Mouse (Mus musculus): ENCODE data around the gene Dus3l. TPM values are rescaled to one million over a fixed set of nuclear protein-coding genes. Genes with fewer than 3 reads are reported as not detected.

Dus3l gene
- polyA plus RNA-seq, 1 experiment from 2014 or later, result 41.9 TPM

DNA sequence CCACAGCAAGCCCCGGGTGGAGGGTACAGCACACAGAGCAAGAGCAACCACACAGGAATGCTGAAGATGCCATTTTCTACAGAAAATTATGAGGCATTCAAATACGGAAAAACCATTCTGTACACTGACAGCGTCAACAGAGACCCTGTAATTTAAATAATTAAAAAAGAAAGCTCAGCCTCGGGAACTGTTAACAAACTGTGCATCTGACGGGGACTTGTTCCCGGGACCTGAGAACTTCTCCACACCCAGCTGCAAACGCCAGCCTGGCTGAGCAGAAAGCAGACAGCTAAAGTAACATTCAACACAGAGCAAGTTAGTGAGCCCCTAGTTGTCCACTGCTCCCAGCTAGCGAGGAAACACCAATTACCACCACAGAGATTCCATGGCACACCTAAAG is 37.5 kb downstream of the Dus3l start:
- peaks cover 5% of the 10 kb centered on the region; the same call in 1 of the 2 replicates for H3K4me1 ChIP-seq (ENCODE audit: control insufficient read depth, insufficient read depth, low read length)
- no peaks in the 10 kb centered on the region for H3K36me3 ChIP-seq (ENCODE audit: control insufficient read depth, insufficient read depth, low read length)
- WGBS, result 76% methylated on average over 8 of the region's 8 CpGs
- no peaks in the 10 kb centered on the region for H3K27me3 ChIP-seq (ENCODE audit: control insufficient read depth, insufficient read depth, low read length)
- ATAC-seq (ENCODE audit: insufficient read depth, low FRiP score), result no peak
- no peak overlapping the region for H3K4me2 ChIP-seq (ENCODE audit: low read depth, low read length)
- H3K4me3 ChIP-seq (replicated peaks; ENCODE audit: low read length), result no peak overlapping the region
- no peak overlapping the region for H3K9ac ChIP-seq (ENCODE audit: low read length)
- no peak overlapping the region for H3K27ac ChIP-seq (ENCODE audit: low read length)
- no peaks in the 10 kb centered on the region for H3K9me3 ChIP-seq (replicated peaks; ENCODE audit: control insufficient read depth, low read length)

DNA sequence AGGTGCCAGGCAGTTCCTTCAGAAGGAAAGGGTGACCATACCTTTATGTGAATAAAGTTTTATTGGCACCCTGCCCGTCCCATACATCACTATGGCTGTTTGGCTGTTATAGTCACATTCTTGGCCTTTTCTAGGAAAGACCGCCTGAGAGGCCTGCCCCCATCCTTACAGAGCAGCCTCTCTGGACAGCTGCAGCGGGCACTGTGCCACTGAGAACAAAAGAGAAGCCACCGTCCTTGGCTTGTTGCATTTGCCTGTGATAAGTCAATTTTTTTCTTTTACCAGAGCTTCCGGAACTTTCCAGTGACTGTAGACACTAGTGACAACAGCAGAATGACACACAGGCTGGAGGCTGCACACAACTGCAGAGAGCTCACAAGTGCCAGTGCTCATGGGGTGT is 40.4 kb downstream of the Dus3l start:
- no peak overlapping the region for H3K4me2 ChIP-seq (ENCODE audit: low read depth, low read length)
- H3K36me3 ChIP-seq (ENCODE audit: control insufficient read depth, insufficient read depth, low read length), result no peaks in the 10 kb centered on the region
- no peak overlapping the region for H3K27ac ChIP-seq (ENCODE audit: low read length)
- no peak overlapping the region for H3K9ac ChIP-seq (ENCODE audit: low read length)
- WGBS, result 71% methylated on average over 5 of the region's 5 CpGs
- no peaks in the 10 kb centered on the region for H3K27me3 ChIP-seq (ENCODE audit: control insufficient read depth, insufficient read depth, low read length)
- ATAC-seq (ENCODE audit: insufficient read depth, low FRiP score), result no peak
- H3K9me3 ChIP-seq (replicated peaks; ENCODE audit: control insufficient read depth, low read length), result no peaks in the 10 kb centered on the region
- H3K4me1 ChIP-seq (ENCODE audit: control insufficient read depth, insufficient read depth, low read length), result peaks cover 8% of the 10 kb centered on the region
- no peak overlapping the region for H3K4me3 ChIP-seq (replicated peaks; ENCODE audit: low read length)

- ATAC-seq (ENCODE audit: insufficient read depth, low FRiP score), result no peak
- no peaks in the 10 kb centered on the region for H3K36me3 ChIP-seq (ENCODE audit: control insufficient read depth, insufficient read depth, low read length)
- whole genome bisulfite sequencing, result 81% methylated on average over 1 of the region's 1 CpGs
Observed at GRCm38 (mm10) chr17:56805784-56806183, 41.2 kb downstream of the Dus3l start.

DNA sequence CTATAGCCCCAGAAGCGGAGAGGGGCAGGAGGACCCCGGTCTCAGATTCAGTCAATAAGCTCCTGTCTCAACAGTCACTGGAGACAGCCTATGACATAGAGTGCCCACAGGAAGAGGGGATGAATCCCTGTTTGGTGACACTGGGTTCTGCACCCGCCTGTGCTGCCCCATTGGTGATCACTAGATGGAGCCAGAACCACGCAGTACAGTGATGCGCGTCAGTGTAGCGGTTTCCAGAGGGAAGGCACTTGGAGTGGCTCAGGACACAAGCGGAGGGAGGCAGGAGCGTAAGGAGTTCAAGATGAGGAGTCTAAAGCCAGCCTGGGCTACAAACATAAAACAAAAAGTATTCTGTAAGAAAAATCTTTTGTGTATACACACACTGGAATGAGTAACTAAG is 44.0 kb downstream of the Dus3l start:
- no peaks in the 10 kb centered on the region for H3K36me3 ChIP-seq (ENCODE audit: control insufficient read depth, insufficient read depth, low read length)
- no peak overlapping the region for H3K9ac ChIP-seq (ENCODE audit: low read length)
- H3K4me2 ChIP-seq (ENCODE audit: low read depth, low read length), result no peak overlapping the region
- no peaks in the 10 kb centered on the region for H3K27me3 ChIP-seq (ENCODE audit: control insufficient read depth, insufficient read depth, low read length)
- no peak overlapping the region for H3K27ac ChIP-seq (ENCODE audit: low read length)
- H3K4me1 ChIP-seq (ENCODE audit: control insufficient read depth, insufficient read depth, low read length), result peaks cover 20% of the 10 kb centered on the region
- H3K4me3 ChIP-seq (replicated peaks; ENCODE audit: low read length), result no peak overlapping the region
- peak; percentile 74; the same call in 1 of the 2 replicates for ATAC-seq (ENCODE audit: insufficient read depth, low FRiP score)
- H3K9me3 ChIP-seq (replicated peaks; ENCODE audit: control insufficient read depth, low read length), result no peaks in the 10 kb centered on the region
- WGBS, result 9% methylated on average over 9 of the region's 9 CpGs

More at GRCm38 (mm10) chr17:56805784-56806183, 41.2 kb downstream of the Dus3l start:
- H3K9ac ChIP-seq (ENCODE audit: low read length), result no peak overlapping the region
- no peaks in the 10 kb centered on the region for H3K9me3 ChIP-seq (replicated peaks; ENCODE audit: control insufficient read depth, low read length)
- H3K27me3 ChIP-seq (ENCODE audit: control insufficient read depth, insufficient read depth, low read length), result no peaks in the 10 kb centered on the region
- H3K4me1 ChIP-seq (ENCODE audit: control insufficient read depth, insufficient read depth, low read length), result peaks cover 16% of the 10 kb centered on the region
- no peak overlapping the region for H3K4me2 ChIP-seq (ENCODE audit: low read depth, low read length)
- H3K4me3 ChIP-seq (replicated peaks; ENCODE audit: low read length), result no peak overlapping the region
- no peak overlapping the region for H3K27ac ChIP-seq (ENCODE audit: low read length)

- no peak overlapping the region for H3K9ac ChIP-seq (ENCODE audit: low read length)
Observed at GRCm38 (mm10) chr17:56810245-56810644, 45.7 kb downstream of the Dus3l start.

DNA sequence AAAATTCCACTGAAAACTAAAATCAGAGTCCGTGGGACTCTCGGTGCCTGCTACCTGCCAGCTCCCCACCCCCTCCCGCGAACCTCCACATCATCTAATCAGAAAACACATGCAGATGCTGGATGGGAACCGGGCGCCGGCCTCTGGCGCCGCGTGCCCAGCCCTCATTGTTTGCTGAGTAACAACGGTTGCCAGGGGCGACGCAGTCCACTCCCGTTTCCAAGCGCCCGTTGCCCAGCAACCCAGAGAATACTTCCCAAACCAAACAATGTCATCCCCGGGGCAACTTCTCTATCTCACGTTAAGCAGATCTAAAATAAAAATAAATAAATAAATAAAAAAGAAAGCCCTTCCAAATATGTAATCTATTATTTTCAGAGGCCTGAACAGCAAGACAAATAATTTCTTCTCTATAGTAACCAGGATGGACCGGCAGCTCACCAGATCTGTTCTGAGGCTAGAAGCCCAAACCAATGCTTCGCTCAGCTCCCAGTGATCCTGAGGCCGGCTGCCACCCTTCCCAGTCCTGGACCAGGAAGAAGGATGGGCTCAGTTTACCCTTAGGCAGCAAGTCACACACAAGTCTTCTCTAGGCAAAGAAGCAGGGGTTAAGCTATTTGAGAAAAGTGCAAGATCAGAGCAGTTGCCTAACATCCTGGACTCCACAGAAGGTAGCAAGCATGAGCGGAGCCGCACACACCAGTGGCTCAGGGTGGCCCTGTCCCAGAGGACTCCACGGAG is 49.9 kb downstream of the Dus3l start:
- peak; percentile 45; the same call in 1 of the 2 replicates for ATAC-seq (ENCODE audit: insufficient read depth, low FRiP score)
- H3K4me1 ChIP-seq (ENCODE audit: control insufficient read depth, insufficient read depth, low read length), result peaks cover 21% of the 10 kb centered on the region
- 14% methylated on average over 24 of the region's 24 CpGs for WGBS
- H3K27ac ChIP-seq (ENCODE audit: low read length), result peak overlapping the region; percentile 65
- 0 out of 2 replicates have a peak overlapping the region, but pooled peaks have one; percentile 8 for H3K9ac ChIP-seq (ENCODE audit: low read length)
- H3K27me3 ChIP-seq (ENCODE audit: control insufficient read depth, insufficient read depth, low read length), result no peaks in the 10 kb centered on the region
- H3K4me2 ChIP-seq (ENCODE audit: low read depth, low read length), result no peak overlapping the region
- no peaks in the 10 kb centered on the region for H3K9me3 ChIP-seq (replicated peaks; ENCODE audit: control insufficient read depth, low read length)
- no peaks in the 10 kb centered on the region for H3K36me3 ChIP-seq (ENCODE audit: control insufficient read depth, insufficient read depth, low read length)
- no peak overlapping the region for H3K4me3 ChIP-seq (replicated peaks; ENCODE audit: low read length)

More at GRCm38 (mm10) chr17:56810245-56810644, 45.7 kb downstream of the Dus3l start:
- Histone ChIP-seq H3K4me3 (replicated peaks; ENCODE audit: low read length) (no peak overlapping the region), H3K9me3 (replicated peaks; ENCODE audit: control insufficient read depth, low read length) (no peaks in the 10 kb centered on the region), H3K27ac (ENCODE audit: low read length) (peak overlapping the region; percentile 48), H3K4me1 (ENCODE audit: control insufficient read depth, insufficient read depth, low read length) (peaks cover 18% of the 10 kb centered on the region), H3K4me2 (ENCODE audit: low read depth, low read length) (no peak overlapping the region), H3K27me3 (ENCODE audit: control insufficient read depth, insufficient read depth, low read length) (no peaks in the 10 kb centered on the region), H3K36me3 (ENCODE audit: control insufficient read depth, insufficient read depth, low read length) (no peaks in the 10 kb centered on the region)
- peak; percentile 74 for ATAC-seq (ENCODE audit: insufficient read depth, low FRiP score)
- 3% methylated on average over 3 of the region's 3 CpGs for WGBS

GRCm38 (mm10) chr17:56815057-56815345 is 50.4 kb downstream of the Dus3l start:
- H3K4me1 ChIP-seq (ENCODE audit: control insufficient read depth, insufficient read depth, low read length), result peaks cover 18% of the 10 kb centered on the region
- H3K27ac ChIP-seq (ENCODE audit: low read length), result peak overlapping the region; percentile 65
- H3K9me3 ChIP-seq (replicated peaks; ENCODE audit: control insufficient read depth, low read length), result no peaks in the 10 kb centered on the region
- H3K27me3 ChIP-seq (ENCODE audit: control insufficient read depth, insufficient read depth, low read length), result no peaks in the 10 kb centered on the region
- no peak overlapping the region for H3K4me3 ChIP-seq (replicated peaks; ENCODE audit: low read length)
- H3K36me3 ChIP-seq (ENCODE audit: control insufficient read depth, insufficient read depth, low read length), result no peaks in the 10 kb centered on the region
- H3K4me2 ChIP-seq (ENCODE audit: low read depth, low read length), result no peak overlapping the region
- H3K9ac ChIP-seq (ENCODE audit: low read length), result 0 out of 2 replicates have a peak overlapping the region, but pooled peaks have one; percentile 8
- WGBS, result 55% methylated on average over 3 of the region's 3 CpGs
- ATAC-seq (ENCODE audit: insufficient read depth, low FRiP score), result no peak

DNA sequence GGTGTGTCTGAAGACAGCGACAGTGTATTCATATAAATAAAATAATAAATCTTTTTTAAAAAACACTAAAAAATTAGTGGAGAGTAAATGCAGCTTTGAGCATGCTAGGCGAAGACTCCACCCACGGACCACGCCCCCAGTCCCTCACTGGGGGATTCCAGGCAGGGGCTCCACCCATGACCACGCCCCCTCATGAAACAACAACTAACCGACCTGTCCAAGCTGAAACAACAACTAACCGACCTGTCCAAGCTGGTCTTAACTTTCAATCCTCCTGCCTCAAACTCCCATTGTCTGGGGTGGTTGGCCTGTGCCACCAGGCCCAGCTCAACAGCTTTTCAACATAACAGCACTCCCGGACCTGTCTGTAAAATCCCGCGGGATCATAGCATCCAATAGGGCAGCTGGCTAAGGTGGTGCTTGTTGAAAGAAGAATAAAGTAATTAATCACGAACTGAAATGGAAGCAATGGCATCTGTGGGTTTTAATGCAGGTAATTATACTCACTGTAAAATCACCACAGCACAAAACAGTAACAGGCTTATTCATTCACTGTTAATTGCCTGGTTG is 53.6 kb downstream of the Dus3l start:
- Histone ChIP-seq H3K4me2 (ENCODE audit: low read depth, low read length) (peak overlapping the region; percentile 19; the same call in 1 of the 2 replicates), H3K27ac (ENCODE audit: low read length) (peak overlapping the region; percentile 51)
- 33% methylated on average over 11 of the region's 11 CpGs for WGBS

DNA sequence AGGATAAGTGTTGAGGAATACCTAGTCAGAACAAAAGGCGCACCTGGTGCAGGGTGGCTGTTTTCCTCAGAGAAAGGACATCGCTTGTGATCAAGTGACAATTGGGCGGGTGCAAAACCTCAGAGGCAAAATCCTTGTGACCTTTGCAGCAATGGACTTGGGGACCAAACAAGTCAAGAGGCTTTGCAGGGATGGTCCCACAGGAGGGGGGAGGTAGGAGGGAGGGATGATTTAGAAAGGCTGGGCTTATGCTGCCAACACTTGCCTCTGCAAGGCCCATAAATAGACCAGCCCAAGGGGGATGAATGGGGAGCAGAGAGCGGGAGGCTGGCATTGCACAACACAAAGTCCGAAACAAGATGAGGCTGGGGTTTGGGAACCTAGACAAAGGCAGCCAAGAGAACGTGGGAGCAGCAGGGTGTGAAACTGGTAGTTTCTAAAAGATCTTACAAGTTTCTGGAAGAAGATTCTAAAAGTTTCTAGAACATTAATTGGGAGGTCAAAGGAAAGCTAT is 54.5 kb downstream of the Dus3l start:
- H3K9ac ChIP-seq (ENCODE audit: low read length), result no peak overlapping the region
- H3K9me3 ChIP-seq (replicated peaks; ENCODE audit: control insufficient read depth, low read length), result no peaks in the 10 kb centered on the region
- H3K4me2 ChIP-seq (ENCODE audit: low read depth, low read length), result no peak overlapping the region
- H3K4me1 ChIP-seq (ENCODE audit: control insufficient read depth, insufficient read depth, low read length), result peaks cover 3% of the 10 kb centered on the region; the same call in 1 of the 2 replicates
- ATAC-seq (ENCODE audit: insufficient read depth, low FRiP score), result no peak
- WGBS, result 68% methylated on average over 6 of the region's 6 CpGs
- peak overlapping the region; percentile 93 for H3K27ac ChIP-seq (ENCODE audit: low read length)
- no peak overlapping the region for H3K4me3 ChIP-seq (replicated peaks; ENCODE audit: low read length)
- no peaks in the 10 kb centered on the region for H3K27me3 ChIP-seq (ENCODE audit: control insufficient read depth, insufficient read depth, low read length)
- H3K36me3 ChIP-seq (ENCODE audit: control insufficient read depth, insufficient read depth, low read length), result no peaks in the 10 kb centered on the region

More for the DNA sequence above, 53.6 kb downstream of the Dus3l start:
- Histone ChIP-seq H3K9ac (ENCODE audit: low read length) (no peak overlapping the region), H3K4me1 (ENCODE audit: control insufficient read depth, insufficient read depth, low read length) (peaks cover 6% of the 10 kb centered on the region), H3K9me3 (replicated peaks; ENCODE audit: control insufficient read depth, low read length) (no peaks in the 10 kb centered on the region), H3K4me3 (replicated peaks; ENCODE audit: low read length) (no peak overlapping the region), H3K27me3 (ENCODE audit: control insufficient read depth, insufficient read depth, low read length) (no peaks in the 10 kb centered on the region), H3K36me3 (ENCODE audit: control insufficient read depth, insufficient read depth, low read length) (no peaks in the 10 kb centered on the region)
- no peak for ATAC-seq (ENCODE audit: insufficient read depth, low FRiP score)

All from stomach, embryonic 16.5 days (tissue).